Mouse (Mus musculus): ENCODE data around the gene Fgfr2.
A peak's percentile ranks its signal among the peaks of the same experiment; 100 is the strongest.

Fgfr2 gene

GRCm38 (mm10) chr7:130982371-130982770 lies 2140.8 kb downstream of the Fgfr2 start:
- DNase-seq, result no peak

DNA sequence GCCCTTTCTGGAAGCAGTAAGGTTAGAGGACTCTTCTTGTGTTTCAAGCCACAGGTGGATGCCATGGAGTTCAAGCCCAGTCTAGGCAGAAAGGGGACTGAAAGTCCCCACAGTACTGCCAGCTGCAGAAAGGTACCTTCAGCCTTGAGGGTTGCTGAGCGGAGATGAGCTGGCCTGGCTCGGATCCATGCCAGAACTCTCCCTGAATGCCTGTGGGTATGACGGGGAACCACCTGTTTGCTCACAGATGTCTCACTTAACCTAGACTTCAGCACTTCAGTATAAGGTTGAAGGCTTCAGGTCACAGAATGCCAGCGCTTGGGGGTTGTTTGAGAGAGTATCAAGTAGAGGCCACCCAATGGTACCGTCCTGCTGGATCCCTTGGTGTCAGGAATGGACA lies 2143.0 kb downstream of the Fgfr2 start:
- DNase-seq, result no peak

DNA sequence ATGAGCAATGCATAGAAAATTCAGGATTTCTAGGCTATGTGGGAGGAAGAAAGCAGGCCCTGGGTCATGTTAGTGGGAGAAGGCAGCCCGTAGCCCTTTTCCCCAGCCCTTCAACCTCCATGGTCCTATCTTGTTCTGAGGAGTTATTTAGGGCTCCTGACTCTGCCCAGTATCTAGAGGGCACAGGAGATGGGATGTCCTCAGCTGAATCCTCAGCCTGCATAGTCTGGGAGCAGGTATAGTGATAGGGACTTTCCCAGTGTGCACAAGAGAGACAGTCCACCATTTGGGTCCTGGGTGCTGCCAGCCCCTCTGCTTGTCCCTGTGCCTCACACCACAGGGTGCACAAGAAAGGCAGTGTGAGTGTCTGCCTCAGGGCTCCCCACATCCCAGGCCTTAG lies 2144.6 kb downstream of the Fgfr2 start:
- no peak for DNase-seq

DNA sequence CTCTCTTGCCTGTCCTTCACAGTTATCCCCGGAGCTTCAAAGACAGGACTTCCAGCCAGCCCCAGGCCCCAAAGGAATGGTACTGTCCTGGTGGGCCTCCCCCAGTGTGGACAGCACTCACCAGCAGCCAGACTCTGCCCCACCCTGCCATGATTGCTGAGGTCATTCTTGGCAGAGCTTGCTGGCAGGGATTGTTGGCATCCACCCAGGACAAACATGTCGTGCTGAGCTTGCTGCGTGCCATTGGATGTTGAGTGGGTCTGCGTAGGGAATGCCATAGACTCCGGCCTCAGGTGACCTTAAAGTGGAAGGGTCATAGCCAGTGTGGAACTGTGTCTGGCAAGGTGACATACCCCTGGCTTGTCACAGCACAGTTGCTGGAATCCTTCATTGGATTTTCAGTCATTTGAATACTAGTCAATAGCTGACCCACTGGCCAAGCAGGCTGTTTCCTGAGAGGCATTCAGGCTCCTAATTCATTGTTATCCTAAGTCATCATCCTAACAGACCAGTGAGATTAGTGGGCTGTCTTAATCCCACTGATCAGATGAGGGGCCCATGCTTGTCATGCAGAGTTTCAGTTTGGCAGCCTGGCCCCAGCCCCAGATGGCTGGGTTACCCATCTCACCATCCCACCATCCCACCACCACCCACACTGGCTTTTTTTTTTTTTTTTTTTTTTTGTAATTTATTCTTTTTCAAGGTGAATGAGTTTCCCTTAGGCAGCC lies 2145.2 kb downstream of the Fgfr2 start:
- DNase-seq, result peak; percentile 68

DNA sequence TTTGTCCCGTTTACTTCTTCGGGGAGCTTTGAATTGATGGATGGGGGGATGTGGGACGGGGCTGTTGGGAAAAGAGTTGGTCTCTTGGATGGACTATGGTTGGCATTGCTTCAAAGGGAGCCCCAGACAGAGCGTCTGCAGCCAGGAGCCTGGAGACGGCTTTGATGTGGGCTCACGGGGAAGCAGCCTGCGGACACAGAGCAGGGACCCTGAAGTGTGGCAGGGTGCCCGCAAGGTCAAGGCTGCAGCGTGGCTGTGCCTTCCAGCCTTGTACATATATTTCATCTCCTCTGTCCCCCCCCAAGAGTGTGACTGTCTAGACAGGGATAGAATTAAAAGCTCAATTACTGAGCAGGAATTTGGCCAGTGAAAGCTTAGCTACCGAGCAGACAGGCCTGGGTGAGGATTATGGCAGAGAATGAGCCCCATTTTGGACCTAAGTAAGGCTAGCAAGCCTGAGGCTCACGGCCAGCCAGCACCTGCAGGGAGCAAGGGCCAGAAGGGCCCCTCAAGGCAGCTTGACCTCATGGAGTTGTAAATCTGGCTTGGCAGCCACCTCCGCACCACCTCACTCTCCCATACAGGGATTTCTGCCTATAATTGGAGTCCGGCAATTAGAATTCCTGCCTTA lies 2146.7 kb downstream of the Fgfr2 start:
- no peak for DNase-seq

- DNase-seq, result no peak
These were observed 2150.4 kb downstream of the Fgfr2 start for GRCm38 (mm10) chr7:130972767-130973166.

DNA sequence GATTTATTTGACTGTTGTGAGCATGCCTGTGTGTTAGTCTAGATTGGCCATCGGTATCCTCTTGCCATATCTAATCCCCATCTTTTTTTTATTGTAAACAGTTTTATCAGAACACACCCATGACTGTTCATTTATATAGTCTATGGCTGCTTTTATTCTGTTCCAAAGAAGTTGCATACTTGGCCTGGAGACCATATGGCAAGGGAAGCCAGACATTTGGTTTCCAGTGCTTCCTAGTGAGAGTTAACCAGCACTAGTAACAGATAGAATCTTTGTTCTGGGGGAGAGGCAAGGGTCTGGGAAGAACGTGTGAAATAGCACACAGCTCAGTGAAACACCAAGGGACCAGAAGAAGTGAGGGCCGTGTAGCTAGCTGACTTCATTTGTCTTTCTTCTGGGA lies 2153.6 kb downstream of the Fgfr2 start:
- DNase-seq, result no peak

- DNase-seq, result no peak
These were observed 2154.1 kb downstream of the Fgfr2 start for GRCm38 (mm10) chr7:130969076-130969475.

DNA sequence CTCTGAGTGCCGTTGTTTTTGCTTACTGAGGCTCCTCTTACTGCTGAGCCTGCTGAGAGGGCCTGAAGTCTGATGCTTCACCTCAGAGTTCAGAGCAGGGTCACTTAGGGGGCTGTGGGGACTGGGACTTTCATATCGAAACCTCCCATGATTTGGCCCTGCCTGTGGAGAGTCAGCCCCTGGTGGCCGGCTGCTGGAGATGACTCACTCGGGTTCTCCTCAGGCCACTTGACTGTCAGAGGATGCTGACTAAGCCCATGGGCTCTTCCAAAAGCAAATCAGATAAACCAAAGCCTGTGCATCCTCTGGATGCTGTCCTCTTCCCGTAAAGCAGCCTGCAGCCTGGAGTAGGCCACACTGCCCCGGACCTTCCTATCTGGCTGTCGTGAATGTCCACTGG lies 2154.6 kb downstream of the Fgfr2 start:
- DNase-seq, result no peak

GRCm38 (mm10) chr7:130967901-130968300 lies 2155.2 kb downstream of the Fgfr2 start:
- DNase-seq, result no peak

DNA sequence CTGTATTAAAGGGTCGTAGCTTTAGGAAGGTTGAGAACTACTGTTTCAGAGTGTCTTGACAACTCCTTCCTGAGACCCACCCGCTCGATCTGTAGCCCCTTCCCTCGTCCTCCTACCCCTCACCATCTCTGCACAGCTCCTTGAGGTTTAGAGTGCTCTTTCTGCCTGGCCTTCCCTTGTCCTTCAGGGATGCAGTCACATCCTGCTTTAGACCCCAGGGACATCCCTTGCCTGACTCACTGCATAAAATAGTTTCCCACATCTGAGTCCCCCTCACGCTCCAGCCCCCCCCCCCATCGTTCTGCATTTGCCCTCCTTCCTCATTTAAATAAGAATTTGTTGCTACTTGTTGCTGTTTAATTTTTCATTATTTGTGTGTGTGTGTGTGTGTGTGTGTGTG lies 2156.3 kb downstream of the Fgfr2 start:
- DNase-seq, result no peak

DNA sequence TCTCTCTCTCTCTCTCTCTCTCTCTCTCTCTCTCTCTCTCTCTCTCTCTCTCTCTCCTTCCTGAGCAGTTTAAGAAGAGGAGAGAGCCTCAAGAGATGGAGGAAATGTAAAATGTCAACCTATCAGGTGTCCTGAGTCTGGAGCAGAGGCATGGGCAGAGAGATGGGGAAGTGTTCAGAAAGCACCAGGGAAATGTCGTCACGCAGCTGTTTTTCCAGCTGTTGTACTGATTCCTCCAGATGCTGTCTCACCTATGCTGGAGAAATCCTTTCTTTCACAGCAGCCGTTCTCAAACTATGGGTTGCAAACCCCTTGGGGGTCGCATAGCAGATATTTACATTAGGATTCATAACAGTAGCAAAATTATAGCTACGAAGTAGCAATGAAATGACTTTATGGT lies 2156.7 kb downstream of the Fgfr2 start:
- no peak for DNase-seq

DNA sequence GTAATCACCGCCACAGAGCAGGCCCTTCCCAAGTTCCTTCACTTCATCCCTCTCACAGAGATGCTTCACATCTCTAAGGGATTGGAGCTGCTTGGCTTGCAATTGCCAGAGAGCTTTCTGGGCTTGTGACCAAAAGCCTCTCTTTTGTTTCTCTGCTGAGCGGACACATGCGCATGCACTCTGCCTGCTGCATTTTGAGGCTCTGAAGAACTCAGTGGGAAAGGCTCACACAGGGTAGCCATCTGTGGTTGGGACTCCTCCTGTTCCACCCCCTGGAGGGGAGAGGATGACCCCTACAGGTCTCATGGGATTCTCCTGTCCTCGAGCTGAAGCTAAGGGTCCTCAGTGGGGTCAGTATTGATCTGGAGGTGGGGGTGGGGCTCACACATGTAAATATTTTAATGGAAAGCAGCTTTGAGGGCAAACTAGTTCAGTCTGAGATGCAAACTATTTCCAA lies 2157.2 kb downstream of the Fgfr2 start:
- DNase-seq, result peak; percentile 62

DNA sequence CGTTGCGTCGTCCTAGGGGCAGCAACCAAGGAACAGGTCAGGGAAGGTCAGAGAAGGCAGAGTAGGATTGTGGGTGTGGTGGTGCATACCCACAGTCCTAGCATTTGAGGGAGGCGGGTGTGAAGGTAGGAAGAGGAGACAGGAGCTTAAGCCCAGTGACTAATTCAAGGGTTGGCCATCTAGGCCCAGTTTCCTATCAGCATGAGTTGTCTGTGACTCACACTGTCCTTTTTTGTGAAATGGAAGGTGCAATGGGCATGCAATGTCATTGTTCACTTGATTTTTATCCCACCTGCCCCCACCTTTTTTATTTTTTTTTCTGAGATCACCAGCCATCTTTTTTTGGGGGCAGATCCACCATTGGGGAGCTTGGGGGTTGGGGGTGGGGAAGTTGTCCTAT lies 2157.8 kb downstream of the Fgfr2 start:
- DNase-seq, result no peak

DNA sequence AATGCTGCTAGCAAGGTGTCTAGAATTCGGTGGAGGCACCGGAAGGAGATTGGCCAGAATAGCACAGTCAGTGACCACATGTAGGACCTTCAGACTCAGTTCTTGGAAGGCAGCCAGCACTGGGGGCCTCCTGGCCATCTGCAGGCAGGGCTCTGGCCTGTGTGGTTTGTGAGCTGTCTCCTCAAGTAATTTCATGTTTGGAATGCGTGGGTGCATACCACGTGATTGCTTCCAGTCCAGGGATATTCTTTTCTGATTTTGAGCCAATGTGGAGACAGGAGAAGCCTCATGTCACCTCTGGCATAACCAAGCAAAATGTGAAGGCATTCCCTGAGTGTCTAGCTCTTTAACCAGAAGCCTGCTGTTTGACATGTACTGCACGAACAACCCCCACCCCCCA lies 2158.5 kb downstream of the Fgfr2 start:
- DNase-seq, result no peak

DNA sequence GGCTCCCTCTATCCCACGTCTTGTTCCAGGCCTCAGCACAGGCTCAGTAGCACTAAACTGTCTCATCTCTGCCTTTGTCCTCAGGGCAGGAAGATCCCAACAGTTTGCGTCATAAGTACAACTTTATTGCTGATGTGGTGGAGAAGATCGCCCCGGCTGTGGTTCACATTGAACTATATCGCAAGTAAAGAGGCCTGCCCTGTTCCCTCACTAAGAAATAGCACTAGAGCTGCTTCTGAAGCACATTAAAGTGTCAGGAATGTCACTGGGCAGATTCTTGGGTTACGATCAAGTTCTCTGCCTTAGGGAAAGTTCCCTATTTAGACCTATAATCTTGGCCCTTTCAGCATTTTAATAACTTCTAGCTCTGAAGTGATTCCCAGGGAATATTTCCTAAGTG lies 2161.7 kb downstream of the Fgfr2 start:
- DNase-seq, result no peak

- DNase-seq, result no peak
These were observed 2163.3 kb downstream of the Fgfr2 start for GRCm38 (mm10) chr7:130959868-130960267.

GRCm38 (mm10) chr7:130958551-130958950 lies 2164.6 kb downstream of the Fgfr2 start:
- DNase-seq, result no peak

DNA sequence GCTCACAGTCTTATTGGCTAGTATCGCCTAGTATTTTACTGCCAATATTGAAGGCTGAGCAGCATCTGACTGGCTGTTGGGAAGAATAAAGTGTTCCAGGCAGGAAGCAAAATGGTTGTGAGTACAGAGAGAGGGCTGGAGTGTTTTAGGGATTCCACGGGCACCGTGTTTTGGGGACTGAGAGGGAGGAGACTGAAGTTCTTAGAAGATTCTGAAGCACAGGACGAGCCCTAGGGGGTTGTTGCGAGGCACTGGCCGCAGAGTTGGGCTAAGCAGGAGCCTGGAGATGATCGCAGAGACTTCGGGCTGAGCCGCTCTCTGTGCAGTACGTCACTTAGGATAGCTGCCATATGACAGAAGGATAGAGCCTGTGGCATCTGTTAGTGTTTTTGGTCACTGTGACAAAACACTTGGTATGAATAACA lies 2169.0 kb downstream of the Fgfr2 start:
- no peak for DNase-seq

DNA sequence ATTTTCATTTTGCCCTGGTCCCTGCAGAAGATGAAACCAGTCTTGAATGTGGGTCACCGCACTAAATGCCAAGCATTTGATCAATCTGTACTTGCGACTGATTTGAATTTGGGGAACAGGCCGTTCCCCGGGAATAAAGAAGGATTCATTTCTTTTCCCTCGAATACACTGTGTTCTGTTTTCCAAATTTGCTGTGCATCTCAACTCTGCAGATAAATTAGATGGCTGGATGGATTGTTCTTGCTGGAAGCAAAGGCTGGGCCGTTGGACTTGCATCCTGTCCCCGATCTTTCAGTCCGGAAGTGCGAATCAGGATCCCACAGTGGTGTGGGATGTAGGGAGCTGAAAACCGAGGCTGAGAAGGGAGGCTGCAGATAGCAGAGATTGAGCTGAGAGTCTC lies 2169.8 kb downstream of the Fgfr2 start:
- peak; percentile 65 for DNase-seq

- DNase-seq, result no peak
These were observed 2172.1 kb downstream of the Fgfr2 start for GRCm38 (mm10) chr7:130951004-130951403.

- no peak for DNase-seq
These were observed 2172.7 kb downstream of the Fgfr2 start for GRCm38 (mm10) chr7:130950482-130950881.

GRCm38 (mm10) chr7:130949331-130949751 lies 2173.8 kb downstream of the Fgfr2 start:
- peak; percentile 70 for DNase-seq

DNA sequence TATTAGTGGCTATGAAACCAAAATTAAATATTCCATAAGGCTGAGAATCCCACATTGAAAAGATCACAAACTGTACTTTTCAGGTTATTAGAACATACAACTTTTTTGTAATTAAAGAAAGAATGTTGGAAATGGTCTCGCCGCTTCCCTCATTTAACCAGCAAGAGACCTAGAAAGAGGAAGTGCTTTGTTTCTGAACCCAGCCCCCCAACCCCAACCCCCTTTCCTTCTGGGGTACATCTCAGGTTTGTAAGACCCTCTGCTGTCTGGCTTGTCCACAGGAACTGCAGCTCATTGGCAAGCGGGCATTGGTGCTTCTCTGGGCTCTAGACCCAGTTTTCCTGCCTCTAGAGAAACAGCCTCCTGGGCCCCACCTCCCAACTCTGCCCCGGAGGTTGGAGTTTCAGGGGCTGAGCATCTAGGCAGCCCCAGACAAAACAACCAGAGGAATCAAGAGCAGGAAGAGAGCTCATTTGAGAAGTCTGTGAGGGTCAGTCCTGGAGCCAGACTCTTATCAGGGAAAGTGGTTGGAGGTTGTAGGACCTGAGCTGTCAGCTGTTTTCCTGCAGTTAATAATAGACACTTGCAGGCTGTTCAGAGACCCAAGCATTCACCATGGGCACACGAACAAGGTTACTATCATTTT lies 2174.5 kb downstream of the Fgfr2 start:
- no peak for DNase-seq

Data from right cerebral cortex, adult 18-20 months (tissue).